Mouse (Mus musculus) ZHBTc4 (cell line): ENCODE results near the gene Rapgef2.
"Not testable (repeated sequence)": the region's sequence is repeated elsewhere in the genome, so short reads cannot be mapped to it uniquely, and the experiment has no call there.

Experiments used
- DNase-seq: peaks from one replicate; pipeline ENCODE4 v3.0.0-alpha.2; 2011; ENCODE audit warnings: low read depth, low spot score

Gene Rapgef2

DNA sequence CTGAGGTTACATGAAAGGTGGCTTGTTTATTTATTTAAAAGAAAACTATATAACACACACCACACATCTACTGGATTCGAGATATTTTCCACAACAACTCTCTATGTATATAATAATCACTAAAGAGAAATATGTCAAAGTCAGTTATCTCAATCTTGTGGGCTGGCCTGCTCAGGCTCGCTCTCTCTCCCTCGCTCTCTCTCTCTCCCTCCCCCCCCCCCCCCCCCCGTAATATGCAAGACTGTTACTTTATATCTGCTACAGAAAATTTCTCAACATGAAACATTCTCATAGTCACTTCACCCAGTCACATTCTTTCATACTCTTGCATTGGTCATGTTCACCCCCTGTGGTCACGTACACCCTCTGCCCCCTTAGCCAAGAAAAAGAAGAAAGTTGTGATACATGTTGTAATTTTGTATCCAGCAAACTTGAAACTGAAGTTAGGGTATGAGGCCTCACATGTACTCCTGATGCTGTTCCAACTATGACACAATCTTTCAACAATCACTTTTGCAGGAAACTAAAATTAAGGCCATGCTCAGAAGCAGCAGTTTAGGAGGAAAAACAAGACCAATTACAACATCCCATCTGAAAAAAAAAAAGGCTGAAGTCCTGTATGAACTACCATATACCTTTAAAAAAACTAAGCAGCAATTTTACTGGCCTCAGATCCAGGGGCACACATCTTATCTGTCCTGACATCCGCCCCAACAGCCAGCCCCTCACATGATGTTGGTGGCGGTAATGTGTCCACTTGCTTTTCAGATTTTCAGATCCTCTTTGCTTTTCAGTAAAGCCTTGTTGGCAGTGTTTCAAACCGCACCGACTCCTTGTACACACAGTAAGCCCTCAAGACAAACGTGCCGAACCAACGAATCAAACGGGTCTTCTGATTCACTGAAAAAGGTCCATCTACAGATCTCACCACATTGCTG is 52.6 kb downstream of the Rapgef2 start:
- no peak for DNase-seq

DNA sequence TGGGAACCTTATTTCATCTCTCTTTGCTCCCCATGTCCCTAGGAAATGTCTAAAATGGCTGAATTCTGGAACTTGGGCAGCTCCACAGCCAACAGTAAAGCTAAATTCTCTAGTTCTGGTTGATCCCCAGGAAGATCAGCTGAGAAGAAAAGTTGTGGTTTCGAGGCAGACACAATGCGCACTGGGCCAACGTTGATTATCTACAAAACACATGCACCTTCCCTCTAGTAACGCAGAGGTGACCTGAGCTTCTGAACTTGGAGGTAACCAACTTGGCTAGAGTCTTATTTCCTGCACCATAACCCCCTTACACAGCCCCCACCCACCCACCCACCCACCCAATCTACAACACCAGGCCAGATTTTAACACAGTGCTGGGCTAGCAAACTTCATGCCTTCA is 55.6 kb downstream of the Rapgef2 start:
- DNase-seq, result no peak

DNA sequence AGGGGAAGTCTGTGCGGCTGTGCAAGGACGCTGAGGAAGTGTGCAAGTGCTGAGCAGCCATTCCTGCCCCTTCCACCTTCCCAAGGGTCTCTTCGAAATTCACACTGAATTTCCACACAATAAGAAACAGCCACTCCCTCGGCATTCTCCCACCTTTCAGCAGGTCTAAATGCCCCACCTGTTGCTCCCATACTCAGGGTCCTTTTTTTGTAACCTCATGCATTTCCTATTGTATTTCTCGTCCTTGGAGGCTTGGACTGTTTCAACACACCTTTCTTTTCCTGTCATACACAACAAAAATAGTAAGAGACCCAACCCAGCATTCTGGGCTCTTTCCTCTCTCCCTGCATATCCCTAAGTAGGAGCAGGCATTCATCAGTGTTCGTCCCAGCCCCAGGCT is 56.8 kb downstream of the Rapgef2 start:
- DNase-seq, result peak; percentile 44

DNA sequence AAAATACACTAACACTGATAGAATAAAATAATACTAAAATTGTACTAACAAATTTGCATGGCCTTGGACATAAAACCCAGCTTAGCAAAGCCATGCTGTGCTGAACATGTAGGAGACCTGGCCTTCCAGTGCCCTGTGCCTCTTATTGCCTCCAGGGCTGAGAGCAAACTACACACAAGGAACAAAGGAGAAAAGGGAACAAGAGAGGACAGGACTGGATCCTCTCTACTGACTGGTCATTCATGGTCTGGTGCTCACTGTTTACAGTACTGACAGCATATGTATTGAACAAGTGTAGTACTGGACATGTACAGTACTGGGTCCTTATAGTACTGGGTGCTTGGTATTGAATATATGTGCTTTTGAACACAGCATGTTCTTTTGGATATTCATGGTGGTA is 58.0 kb downstream of the Rapgef2 start:
- DNase-seq, result no peak

DNA sequence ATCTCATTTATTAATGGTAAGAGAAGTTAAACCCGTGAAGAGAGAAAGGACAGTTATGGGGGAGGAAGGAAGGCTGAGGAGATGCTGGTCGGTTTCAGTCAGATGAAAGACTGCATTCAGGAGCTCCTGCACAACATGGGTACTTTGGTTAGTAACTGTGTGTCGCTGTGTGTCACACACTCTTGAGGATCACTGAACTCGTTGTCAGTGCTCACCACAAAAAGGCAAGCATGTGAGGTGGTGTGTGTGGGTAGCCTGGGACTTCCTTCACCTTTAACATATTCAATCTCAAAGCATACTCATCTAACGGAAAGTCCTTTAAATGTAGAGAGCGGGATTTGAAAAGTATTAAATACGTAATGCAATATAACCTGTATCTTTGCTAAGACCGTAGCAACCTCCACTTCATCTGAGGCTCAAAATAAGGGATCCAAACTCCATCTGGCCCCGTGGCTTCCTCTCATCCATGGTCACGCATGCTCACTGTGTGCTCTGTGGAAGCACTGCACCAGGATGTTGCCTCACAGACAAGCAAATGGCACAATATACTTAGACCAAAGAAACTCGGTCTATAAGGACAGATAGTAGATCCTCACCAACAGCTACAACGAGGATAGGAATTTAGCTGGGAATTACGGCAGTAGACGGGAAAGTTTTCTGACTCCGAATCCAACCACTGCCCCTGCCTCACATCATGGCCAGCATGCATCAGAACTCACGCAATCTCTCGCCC is 58.8 kb downstream of the Rapgef2 start:
- DNase-seq, result no peak

DNA sequence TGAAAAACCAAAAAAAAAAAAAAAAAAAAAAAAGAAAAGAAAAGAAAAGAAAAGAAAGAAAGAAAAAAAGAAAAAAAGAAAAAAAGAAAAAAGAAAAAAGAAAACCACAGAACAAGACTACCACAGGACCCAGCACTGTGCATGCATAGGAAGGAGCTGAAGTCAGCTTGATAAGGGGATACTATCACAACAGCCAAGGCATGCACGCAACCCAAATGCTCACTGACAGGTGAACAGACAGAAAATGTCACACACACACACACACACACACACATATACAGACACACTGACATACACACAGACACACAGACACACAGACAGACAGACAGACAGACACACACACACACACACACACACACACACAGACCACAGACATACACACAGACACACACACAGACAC is 59.5 kb downstream of the Rapgef2 start:
- not testable (repeated sequence) for DNase-seq

DNA sequence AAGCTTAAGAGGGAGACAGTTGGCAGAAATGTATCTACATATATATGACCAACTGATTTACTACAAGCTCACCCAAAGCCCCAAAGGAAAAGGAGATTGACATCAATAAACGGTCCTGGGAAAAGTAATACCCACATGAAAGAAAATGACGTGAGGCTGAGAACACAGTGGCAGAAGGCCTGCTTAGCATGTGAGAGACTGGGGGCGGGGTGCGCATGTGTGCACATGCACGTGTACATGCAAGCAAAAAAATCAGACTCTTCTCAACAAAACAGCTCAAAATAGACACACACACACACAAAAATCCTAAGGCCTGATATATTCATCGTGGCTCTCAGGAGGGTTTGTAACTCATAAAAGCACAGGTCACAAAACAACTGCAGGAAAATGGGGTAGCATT is 60.4 kb downstream of the Rapgef2 start:
- no peak for DNase-seq

DNA sequence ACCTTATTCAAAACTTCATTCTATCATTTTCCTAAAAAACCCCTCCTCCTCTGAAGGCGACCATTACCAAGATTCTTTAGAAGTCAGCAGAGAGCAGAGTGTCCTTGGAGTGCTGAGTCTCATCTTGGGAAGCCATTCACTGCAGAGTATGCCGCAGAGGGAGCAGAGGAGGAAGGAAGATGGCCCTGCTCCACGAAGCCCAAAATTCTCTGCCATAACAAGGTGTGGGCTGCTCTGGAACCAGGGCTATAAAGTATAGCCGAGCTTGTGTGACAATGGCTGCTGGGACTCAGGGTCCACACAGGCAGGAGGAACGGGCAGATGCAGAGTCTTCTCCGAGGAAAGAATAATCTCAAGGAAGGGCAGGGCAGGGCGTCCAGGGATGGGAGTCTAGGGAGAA is 62.0 kb downstream of the Rapgef2 start:
- no peak for DNase-seq

DNA sequence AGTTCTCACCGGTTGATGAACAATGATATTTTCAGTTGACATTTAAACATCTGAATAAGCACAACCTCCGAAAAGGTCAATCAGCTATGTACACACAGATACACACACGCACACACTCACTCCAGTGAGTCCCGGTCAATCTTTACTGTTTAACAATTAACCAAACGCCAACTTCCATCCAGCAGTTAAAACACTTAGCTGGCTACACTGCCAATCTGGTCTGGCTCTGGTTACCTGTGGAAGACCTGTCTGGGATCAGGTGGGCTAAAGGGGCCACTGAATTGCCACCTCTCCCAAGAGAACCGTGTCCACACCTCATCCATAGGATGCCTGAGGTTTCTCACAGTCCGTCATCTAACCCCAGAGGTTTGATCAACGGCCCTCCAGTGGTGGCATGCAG is 63.0 kb downstream of the Rapgef2 start:
- DNase-seq, result no peak

DNA sequence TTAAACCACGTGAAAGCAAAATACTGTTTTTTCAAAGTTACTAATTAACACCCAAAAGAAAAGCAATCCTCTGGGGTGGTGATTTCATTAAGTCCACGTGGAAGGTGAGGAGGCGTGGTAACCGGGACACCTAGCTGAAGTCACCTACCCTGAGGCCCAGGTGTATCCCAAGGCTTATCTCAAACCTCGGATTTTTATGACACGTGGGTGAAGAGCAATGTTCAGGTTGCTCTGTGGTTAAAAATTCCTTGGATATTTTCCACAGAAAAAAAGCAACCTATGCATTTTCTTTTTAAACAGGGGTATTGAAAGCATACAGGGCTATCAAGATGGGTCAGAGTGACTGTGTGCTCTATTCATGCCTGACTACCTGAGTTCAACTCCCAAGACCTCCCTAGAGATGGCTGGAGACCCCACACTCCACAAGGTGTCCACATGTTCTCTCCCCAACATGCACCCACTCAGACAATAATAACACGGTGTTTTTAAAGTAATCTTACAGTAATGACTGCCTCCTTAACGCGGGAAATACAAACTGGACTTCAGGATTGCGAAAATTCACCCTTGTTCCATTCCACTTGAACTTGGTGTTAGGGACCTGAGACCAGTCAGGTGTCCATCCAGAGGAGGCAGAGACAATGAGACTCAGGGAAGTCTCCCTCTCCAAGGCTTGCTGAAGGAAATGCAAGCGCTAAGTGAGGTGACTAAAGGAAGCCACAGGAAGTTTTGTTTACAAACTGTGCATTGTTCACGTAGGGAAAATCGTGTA is 63.9 kb downstream of the Rapgef2 start:
- DNase-seq, result no peak

DNA sequence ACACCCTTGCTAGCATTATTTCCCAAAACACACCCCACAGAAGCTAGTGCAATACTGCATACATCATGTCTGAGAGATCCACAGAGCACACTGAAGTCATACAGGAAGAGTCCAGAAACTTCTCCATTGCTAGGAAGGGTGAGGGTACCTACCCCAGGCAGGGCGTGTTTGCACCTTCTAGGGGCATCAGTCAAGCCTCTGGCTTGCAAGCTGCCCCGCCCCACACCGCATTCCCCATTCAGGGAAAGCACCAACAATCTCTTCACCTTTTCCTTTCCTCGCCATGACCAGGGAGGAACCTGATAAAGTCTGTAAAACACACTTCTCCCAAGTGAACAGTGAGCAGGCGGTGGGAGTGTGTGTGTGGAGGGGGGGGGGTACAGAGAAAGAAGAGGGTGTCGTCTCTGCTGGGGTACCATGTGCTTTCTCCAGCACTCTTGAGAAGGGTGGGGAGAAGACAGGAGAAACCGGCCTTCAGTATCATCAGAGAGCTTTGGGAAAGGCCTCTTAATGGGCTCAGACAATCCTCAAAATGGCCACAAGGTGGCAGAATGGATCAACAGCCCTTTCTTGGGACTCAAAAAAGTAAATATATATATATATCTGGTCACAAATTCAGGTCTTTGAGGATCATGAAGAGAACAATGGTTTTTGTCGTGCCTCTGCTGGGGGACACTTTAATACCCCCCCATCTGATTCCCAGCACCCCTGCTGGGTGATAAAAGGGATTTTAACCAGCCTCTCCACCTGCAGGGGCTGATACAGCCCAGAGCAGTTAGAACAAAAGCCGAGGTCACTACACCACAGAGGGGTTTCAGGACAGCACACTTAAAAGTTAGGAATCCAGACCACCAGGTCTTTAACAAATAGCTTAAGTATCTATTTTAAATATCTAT is 64.8 kb downstream of the Rapgef2 start:
- DNase-seq, result peak; percentile 80

DNA sequence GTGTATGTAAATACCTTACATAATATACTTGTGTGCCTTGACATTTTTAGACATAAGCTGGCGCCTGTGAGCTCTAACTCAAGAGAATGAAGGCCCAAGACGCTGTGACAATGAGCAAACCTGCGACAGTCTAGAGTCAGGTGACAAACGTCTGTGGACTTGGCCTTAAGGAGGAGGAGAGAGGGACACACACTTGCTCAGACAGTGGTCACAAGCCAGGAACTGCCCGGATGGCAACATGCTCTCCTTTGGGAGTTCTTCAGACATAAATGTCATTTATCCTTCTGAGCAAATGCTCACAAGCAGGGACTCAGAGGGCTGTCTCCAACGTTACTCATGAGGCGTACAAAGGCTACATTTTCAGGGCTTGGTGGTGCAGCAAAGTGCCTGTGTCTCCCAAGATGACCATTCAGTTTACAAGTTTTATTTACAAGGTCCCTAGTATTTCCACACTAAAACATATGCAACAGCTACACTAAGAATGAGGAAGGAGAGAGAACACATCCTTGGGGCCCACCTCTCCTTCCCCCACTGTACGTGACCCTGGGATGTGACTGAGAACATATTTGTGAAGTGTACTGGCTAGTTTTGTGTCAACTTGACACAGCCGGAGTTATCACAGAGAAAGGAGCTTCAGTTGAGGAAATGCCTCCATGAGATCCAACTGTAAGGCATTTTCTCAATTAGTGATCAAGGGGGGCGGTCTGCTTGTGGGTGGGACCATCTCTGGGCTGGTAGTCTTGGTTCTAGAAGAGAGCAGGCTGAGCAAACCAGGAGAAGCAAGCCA is 67.0 kb downstream of the Rapgef2 start:
- DNase-seq, result peak; percentile 21

DNA sequence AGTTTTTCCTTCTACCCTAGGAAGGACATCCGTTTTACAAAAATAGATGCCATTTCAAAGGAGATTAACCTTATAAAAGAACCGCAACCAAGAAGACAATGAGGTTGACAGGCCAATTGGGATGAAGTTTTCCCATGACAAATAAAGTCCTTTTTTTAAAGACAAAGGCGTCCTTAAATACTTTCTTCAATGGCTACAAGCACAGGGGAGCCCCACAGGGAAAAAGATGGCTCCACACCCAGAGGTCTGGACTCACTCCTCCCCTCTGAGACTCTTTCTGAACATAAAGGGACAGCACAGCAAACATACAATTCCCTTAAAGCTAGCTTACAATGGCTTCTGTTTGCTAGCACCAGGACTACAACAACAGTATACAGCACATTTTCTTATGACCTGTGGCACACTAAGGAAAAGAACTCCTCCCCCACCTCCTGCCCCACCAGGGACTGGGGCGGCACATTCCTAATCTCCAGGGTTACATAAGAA is 67.7 kb downstream of the Rapgef2 start:
- DNase-seq, result peak; percentile 88

DNA sequence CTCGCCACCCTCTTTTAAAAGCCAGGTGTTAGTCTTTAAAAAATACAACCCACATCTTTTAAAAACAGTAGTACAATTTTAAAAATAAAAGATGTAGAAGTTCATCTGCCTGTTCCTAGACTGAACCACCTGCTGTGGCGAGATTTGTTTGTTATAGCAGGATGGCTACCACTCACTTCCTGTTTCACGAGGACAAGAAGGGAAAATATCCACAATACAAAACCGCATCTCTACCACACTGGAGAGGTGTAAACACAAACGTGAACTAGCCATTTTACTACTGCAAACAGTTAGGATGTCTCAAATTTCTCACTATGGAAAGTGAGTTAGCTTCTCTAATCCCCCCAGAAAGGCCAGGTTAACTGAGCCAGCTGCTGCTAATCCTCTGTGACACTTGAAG is 76.1 kb downstream of the Rapgef2 start:
- no peak for DNase-seq

DNA sequence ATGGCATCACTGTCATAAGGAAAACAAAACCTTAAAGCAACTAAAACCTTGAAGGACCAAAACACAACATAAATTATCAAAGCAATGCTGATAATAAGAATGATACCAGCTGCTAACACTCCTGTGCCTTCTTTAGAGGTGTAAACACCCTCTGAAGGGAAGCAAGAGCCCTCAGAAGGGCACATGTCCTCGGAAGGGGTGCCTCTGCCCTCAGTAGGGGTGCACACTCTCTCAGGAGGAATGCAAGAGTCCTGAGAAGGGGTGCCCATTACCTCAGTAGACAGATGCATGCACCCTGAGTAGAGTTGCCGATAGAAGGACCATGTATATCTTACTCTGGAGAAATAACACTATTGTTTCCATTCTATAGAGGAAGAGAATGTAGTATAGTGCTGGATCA is 79.1 kb downstream of the Rapgef2 start:
- DNase-seq, result no peak

DNA sequence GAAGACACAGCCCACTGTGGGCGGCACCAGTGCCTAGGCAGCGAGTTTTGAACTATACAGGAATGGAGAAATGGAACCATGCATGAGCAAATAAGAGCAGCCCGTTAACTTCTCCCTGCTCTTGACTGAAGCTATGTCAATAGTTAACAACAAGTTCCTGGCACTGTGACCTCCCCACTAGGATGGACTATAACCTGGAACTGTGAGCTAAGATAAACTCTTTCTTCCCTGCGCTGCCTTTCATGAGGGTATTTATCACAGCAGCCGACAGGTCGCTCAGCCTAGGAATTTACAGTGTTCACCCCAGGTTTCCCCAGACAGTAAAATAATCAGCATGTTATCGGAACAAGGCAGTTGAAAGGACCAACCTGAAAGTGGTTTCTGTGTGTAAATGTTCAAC is 79.8 kb downstream of the Rapgef2 start:
- no peak for DNase-seq

DNA sequence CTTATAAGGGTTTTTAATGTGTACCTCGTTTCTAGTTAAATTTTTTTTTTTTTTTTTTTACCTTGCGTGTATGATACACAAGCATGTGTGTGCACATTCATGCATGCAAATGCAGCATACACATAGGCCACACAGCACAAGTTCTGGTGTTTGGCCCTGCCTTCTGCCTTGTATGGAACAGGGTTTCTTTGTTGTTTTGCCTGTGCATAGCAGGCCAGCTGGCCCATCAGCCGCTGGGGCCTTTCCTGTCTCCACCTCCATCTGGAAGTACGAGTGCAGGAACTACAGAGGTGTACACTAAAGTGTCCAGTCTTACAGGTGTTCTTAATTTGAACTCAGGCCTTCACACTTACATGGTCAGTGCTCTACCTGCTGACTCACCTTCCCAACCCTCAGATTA is 80.3 kb downstream of the Rapgef2 start:
- no peak for DNase-seq

DNA sequence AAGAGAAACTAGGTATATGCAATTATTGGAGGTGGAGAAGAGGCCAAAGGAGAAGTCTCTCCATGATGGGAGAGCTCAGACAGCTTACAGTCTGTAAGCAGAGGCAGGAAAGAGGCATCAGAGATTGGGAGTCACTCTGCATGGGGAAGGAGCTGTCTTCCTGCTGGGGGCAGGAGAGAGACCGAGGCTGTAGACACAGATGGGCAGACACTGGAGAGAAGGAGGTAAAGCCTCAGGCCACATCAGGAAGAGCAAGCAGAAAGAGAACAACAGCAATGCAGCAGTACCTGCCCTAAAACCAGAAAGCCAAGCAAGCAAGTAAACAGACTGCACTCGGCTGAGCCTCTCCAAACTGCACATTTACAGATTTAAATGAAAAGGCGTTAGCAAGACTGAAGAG is 81.2 kb downstream of the Rapgef2 start:
- peak; percentile 67 for DNase-seq

DNA sequence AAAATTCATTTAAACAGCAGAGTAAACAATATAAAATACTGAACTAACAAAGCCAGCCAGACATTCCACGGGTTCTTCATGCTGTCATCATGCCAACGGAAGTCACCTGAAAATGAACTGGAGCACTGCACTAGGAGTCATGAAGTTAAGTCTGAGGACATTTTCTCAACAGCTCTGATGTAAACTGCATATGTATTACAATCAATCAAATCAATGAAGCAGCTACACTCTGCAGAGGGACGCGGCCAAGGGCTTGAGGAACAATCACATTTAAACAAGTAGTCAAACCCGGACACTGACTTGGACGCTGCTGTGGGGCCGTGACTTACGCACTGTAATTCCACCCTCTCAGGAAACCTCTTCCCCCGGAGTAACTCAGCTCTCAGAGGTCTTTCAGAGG is 82.1 kb downstream of the Rapgef2 start:
- DNase-seq, result no peak

DNA sequence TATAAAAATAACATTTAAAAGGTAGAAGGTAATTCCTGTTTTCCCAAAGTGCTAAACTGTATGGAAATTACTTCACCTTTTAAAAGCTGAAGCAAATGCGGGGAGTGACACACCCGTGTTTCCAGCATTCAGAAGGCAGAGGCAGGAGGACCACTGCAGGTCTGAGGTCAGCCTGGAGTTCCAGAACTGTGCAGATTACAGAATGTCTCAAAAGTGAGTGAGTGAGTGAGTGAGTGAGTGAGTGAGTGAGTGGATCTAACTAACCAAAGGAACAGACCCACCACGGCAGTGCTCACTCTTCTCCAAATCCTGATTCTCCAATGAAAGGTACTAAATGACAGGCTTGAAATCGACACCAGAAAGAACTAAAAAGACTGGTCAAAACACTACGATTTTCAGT is 82.5 kb downstream of the Rapgef2 start:
- no peak for DNase-seq
